Mouse (Mus musculus) fibroblast of lung, adult 2 months (primary cell): Measurements from ENCODE around the gene Rasa2.
A peak's percentile ranks its signal among the peaks of the same experiment; 100 is the strongest.
"Not testable (repeated sequence)": the region's sequence is repeated elsewhere in the genome, so short reads cannot be mapped to it uniquely, and the experiment has no call there.

Experiments used
- DNase-seq: peaks from one replicate; pipeline ENCODE4 v3.0.0-alpha.2; 2011; ENCODE audit warnings: low read depth

Gene Rasa2

DNA sequence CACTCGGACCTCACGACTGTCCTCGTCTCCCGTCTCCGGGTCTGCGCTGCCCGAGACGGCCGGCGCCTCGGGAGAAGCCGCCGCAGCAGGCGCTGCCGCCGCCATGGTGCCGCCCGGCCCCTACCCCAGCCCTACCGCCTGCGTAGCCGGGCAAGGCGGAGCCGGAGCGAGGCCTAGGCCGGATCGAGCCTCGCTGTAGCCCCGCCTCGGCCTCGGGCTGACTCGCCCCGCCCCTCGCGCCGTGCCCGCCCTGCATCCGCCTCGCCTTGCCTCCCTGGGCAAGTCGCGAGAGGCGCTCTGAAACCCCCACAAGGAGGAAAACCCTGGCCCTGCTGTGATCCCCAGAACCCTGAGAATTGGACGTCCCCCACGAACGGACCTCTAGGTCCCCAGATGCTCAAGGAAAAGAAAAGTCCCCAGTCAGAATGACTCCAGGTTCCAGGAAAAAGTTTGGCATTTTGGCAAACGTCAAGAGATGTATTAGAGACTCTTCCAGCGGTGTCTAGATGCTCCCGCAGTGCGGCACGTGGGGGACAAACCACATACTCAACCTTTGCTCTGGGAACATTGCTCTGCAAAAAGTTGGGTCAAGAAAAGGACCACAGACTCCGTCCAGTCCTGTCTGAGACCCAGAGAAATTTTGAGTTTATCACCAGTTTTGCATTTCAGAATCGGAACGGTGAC is at the start of gene Rasa2:
TSS of gene Rasa2 (minus strand) at position 229 of the 684 bp plus-strand sequence.
- DNase-seq: peak; percentile 68

DNA sequence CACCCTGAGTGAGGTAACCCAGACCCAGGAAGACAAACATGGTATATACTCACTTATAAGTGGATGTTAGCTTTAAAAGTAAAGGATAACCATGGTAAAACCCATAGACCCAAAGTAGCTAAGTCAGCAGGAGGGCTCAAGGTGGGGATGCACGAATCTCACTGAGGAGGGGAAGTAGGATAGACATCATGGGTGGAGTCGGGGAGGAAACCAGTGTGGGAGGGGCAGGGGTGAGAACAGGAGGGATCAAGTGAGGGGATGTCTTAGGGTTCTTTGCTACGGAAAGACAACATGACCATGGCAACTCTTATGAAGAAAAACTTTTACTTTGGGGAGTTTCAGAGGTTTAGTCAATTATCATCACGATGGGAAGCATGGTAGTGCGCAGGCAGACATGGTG is 47.2 kb upstream of the Rasa2 start:
- DNase-seq: no peak

DNA sequence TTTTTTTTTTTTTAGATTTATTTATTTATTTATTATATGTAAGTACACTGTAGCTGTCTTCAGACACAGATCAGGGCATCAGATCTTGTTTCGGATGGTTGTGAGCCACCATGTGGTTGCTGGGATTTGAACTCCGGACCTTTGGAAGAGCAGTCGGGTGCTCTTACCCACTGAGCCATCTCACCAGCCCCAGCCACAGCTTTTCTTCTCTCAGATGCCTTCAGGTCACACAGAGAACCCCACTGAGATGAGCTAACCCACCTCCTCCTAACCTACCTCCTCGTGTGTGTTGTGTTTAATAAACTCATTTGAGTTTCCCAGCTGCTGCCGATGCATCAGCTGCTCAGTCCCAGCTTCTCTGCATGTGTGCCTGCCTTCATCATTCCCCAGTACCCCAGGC is 46.3 kb upstream of the Rasa2 start:
- DNase-seq: not testable (repeated sequence)

DNA sequence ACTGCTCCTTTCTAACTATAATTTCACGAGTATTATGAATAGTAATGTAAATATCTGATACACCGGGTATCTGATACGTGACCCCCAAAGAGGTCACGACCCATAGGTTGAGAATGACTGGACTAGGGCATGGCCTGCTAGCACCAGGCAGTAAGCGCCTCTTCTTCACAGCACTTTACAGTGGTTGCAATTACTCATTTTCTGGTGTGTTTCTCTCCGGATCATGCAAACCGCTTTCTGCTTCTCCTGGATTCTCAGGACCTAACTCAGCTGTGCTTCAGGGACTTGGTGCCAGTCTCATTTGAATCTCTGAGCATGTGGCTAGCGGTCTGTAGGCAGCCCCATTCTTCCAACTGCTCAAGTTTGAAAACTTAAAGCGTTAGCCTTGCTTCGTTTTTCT is 45.3 kb upstream of the Rasa2 start:
- DNase-seq: no peak

DNA sequence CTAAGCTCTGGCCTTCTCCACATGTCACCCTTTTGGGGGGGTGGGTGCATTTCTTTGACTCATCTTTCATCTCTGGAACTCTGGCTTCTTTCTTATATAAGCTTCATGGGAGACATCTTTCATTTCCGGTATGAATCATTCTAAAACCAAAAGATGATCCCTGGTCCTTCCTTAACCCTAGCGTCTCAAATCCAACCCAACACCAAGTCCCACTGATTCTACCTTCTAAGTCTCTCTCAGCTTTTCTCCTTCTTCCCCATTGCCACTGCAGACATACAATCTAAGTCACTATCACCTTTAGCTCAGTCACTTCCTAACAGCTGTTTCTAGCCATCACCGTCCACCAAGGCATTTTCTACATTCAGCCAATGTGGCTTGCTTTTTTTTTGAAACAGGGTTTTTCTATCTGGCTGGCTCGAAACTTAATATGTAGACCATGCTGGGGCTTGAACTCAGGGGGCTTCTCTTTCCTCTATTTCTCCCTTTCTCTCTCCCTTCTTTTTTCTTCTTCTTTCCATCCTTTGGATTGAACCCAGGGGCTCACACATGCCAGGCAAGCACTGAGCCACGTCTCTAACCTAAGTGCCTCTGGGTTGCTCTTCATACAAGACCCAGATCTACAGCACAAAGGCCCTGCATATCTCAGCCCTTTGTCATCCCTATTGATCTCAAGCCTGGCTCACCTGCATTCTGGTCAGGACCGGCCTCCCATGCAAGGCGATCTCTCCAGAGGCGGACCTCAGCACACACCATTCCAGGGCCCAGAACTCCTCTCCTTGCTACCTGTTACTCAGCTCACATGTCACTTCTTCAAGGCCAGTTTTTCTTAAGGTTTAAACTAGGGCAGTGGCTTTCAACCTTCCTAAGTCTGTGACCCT is 44.6 kb upstream of the Rasa2 start:
- no peak for DNase-seq

DNA sequence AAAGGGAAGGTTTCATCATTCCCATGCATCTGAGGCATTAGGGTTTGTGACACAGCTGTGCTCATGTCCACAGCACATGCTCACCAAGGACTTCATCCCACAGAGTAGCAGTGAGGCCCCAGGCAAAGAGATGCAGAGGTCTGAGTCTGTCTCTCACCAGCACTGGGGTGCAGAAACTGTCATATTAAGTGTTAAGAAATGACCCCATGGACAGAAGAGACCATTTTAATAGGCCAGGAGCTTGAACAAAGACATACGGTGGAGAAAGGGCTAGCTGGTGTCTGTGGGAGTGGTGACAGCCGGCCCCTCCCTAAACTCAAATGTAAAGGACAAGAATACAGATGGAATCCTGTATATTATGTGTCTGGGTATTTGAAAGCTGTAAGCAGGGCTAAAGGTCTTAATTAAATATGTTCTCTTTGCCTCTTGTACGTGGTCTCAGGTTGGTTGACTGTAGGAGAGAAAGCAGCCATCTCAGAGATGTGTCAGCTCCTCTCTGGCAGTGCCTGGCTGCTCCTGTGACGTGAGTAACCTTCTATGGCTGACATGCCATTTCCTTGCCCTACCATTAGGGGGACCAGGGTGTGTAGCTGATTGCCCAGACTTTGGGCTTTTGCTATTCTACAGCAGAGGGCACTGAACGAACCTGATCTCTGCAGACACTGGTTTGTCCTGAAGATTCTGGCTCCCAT is 43.8 kb upstream of the Rasa2 start:
- DNase-seq: no peak

DNA sequence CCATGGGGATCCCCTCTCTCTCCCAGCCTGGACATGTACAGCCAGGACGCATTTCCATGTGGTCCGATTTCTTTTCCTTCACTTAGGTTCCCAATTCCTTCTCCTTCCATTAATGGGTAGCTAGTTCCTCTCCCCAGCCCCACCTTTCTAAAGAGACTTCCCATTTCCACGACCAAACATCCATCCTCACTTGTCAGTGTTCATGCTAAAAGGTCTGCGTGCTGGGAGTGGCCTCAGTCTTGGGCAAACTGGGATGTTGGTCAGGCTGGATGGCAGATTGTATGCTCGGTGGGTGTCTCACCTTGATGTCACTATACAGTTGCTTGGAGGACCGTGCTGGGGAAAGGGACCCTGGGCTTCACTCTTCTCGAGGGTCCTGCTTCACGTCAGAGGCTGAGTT is 42.9 kb upstream of the Rasa2 start:
- DNase-seq: no peak

DNA sequence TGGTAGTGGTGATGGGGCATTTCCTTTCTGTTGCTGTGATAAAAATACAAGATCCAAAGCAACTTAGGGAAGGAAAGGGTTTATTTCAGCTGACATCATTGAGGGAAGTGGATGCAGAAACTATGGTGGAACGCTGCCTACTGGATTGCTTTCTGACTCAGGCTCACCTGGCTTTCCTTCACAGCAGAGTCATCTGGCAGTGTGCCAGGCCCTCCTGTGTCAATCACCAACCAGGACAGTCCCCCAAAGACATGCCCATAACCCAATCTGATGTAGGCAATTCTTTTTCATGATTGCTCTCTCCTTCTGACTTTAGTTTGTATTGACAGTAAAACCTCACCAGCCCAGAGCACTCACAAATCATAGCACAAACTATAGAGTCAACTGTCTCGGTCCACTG is 41.0 kb upstream of the Rasa2 start:
- DNase-seq: no peak

DNA sequence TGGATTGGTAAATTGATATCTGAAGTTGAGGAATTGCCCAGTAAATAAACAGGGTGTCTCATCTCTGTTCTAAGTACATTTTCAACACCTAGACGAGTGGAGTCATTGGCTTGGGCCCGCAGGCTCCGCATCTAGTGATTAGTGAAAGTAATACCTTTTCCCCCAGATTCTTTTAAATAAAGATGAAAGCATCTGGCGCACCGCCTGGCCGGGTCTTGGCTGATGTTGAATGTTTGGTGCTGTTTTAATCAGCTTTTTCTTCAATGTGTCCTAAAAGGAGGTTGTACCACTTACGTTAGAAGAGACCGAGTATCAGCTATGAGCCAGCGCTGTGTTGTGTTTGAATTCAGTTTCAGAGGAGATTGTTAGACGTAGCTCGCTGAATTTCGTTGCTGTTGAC is 39.8 kb upstream of the Rasa2 start:
- no peak for DNase-seq

DNA sequence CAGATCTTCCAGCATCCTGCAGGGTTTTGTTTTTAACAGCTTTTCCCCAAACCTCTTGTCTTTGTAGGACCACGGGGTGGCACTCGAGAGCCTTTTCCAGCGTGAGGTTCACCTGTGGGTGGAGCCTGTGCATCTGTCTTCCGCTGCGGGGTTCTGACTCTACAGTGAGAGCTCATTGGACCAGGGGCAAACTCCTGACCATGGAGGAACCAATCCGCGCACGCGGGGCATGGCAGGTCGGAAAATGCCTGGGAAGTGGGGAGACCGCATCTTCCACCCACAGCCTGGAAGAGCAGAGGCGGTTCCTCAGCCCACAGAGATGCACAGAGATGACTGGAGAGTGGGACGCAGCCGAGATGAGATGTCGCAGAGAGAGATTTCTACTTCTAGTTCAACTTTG is 38.5 kb upstream of the Rasa2 start:
- DNase-seq: peak; percentile 90

DNA sequence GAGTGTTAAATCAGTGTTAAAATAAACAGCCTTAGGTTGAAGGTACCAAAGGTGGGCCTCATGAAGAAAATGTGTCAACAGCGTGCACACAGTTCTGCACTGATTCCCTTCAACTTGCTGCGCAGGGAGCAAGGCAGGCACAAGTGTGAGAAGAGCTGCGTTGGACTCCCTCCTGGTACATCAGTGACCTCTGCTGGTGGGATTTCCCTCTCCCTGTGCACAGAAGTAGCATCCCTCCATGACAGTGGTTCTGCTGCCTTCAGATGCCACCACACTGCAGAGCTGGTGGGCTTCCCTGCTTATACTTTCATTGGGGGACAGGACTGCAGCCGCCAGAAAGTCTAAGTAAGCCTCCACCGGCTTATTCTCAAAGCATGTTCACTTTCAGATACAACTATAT is 37.2 kb upstream of the Rasa2 start:
- no peak for DNase-seq

DNA sequence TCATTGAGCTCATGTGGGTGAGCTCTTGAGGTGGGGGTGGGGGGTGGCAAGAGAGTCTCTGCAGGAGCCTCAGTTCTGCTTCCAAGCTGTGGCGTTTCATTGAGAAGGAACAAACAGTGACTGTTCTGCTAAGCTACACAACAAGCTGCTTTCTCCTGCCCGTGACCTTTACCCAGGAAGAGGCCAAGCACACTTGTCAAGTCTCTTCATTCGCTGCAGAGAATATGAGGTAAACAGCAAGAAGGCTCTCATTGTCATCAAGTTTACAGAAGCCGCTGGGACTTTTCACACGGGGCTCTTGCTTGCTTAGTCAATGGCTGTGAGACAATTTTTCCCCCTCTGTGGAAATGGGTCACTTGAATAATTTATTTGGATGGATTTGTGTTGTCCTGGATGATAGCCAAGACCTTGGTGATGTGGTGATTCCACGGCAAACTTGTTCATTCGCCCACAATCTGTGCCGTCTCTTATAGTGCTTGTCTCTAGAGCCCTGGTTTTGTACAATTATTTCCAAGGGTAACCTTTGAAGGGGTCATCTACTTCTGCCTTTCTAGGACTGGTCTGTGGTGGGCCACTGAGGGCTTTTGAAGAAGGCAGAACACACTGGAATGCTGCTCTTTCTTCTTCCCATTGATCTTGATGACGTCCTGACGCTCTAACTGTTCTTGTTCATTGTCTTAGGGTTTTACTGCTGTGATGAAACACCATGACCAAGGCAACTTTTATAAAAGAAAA is 29.3 kb upstream of the Rasa2 start:
- no peak for DNase-seq

DNA sequence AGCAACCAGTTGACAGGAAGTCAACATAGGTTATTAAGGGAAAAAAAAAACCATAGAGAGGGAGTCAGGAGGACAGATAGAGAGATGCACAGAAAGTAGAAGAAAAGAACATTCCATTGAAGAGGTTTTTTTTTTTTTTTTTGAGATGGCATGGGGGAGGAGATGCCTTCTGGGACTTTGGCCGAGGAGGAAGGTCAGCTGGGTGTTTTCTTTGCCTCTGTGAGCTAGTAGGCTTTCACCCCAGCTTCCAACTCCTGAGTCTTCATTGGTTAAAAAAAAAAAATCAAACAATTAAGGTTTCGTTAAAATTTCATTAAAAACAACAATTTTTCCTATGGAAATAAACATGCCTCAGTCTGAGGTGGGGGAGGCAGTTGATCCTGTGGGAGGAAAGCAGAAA is 28.4 kb upstream of the Rasa2 start:
- no peak for DNase-seq

DNA sequence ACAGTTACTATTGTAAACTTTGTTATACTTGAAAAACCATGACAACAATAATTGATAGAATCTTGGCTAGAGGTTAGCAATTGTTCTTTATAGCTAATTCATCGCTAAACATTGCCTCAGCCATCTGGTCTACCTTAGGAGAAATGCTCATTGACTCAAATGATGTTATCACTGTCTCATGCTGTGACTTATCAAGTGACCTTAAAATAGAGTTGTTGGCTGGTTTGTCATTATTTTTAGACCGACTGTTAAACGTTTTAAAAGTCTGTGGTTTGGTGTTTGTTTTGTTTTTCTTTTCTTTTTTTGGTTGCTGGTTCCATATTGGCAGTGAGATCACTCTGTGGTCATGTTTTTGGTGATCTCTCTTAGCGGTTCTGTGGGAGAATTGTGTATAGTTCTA is 22.1 kb upstream of the Rasa2 start:
- no peak for DNase-seq

DNA sequence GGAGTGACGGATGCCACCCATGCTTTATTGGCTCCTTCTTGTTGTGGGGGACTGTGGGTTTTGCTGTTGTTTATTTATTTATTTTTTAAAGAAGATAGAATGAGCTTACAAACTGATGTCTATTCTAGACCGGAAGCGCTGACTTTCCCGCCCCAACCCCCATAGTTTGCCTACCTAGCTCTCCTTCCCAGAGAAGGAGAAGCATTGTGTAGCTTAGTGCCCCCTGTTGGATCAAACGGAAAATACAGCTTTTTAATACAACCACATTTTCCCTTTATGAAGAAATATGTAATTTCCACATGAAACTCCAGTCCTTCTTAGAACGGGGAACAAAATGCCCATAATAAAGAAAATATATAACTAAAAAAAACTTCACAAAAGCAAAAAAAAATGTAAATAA is 21.3 kb upstream of the Rasa2 start:
- DNase-seq: no peak

DNA sequence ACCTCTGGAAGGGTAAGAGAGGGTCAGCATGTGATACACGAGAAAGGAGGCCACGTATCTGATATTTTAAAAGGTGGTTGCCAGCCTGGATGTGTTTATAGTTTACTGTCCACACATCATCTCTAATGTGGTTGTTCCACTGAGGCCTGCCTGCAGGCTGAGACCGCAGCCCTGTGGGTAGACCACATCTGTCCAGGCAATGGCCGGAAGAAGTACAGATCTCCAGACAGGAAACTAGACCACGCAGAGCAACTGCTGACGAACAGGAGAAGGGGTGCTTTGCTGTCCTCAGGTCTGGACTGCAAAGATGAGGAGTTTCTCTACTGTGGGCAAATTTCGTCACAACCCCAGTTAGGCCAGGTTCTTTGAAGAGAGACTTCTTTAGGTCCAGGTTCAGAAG is 19.4 kb upstream of the Rasa2 start:
- no peak for DNase-seq

DNA sequence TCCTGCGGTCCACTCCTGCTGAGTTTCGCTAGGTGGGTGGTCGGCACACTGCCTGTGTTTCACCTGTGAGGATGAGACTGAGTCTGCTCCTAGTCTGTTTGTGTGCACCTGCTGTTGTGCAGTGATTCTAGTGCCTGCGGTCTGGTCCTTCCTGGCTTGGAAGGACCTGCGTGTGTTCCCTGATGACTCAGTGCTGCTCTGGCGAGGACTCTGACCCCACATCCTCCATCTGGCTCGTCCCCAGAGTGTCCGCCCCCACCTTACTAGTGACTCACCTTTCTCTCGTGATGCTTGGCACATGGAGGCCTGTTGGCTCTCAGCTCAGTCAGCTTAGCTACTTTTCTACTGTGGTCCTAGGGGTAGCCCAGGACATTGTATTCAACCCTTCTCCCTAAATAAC is 18.5 kb upstream of the Rasa2 start:
- DNase-seq: peak; percentile 82

DNA sequence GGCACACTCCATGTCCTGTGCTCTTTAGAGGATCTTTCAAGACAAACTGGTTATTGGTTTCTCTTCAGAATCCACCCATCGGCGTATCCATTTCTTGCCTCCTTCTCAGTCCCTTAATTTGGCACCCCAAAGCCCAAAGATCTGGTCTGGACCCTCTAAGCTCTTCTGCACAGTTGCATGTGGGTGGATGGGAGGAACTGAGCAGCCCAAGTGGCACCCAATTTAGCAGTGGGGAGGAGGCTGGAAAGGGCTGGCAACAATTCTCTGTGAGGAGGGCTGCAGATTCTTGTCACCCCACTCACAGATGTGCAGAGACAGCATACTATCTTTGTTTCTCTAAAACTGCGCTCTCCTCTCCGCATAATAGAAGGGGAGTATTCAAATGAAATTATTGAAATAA is 17.9 kb upstream of the Rasa2 start:
- no peak for DNase-seq

DNA sequence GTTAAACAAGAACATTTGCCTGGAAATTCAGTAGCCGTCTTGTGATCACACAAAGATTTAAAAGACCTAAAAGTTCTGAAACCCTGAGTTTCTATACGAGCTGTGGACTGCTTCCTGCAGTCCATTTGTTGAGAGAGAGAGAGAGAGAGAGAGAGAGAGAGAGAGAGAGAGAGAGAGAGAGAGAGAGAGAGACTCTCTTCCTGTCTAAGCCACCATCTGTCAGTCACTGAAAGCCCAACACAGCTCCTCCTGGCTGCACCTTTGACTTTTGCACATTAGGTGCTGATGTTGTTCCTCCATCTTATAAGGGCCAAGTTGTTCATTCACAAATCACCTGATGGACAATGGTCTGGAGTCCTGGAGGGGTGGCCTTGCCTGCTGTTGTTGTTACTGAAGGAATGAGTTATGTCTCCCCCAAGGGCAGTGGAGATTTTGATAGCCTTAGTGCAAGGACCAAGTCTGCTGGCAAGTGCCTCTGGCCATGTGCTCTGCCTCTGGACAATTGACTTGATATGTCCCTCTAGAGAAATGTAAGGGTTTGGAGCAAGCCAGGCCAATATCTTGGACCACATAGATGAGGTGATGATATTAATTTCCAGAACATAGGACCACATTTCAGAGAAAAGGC is 15.4 kb upstream of the Rasa2 start:
- DNase-seq: no peak

DNA sequence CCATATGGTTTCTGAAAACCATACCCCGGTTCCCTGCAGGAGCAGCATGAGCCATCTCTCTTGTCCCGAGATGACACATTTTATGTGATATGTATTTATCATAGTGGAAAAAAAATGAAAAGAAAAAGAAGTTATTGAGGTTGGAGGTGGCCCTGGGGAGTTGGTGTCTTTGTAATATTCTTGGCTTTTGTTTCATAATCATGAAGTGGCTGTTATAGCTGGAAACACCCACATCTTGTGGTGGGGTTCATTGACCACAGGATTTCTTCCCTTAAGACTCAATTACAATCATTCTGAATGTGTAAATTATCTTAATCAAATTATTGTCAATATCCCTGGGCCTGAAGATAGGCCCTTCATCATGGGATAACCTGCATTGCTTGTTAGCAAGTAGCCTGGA is 13.4 kb upstream of the Rasa2 start:
- no peak for DNase-seq

DNA sequence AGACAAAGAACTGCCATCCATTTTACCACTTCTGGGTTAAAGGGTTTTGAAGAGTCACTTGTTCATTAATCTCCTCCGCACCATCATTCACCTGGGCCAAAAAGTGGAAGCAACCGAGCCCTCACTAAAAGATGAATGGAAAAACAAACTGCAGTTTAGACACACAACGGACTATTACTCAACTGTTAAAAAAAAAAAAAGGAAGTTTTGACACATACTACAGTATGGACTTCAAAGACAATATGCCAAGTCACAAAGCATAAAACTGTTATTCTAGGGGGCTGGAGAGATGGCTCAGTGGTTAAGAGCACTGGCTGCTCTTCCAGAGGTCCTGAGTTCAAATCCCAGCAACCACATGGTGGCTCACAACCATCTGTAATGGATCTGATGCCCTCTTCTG is 12.6 kb upstream of the Rasa2 start:
- not testable (repeated sequence) for DNase-seq

DNA sequence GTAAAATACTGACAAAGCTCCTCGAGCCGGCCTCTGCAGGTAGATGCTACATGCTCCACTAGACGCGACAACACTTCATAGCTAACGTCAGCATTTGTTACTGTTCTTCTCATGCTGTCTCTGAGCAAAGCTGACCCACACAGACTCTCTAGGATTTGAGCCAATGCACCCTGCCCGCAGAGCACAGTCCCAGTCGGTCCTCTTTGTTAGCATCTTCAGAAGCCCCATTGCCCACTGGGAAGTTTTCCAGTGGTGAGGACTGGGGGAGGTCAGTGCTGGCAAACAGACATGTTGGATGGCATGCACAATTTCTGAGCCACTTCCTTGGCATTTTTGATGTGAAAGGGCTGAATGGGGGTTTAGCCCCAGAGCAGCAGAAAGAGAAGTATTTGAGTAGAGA is 8.0 kb upstream of the Rasa2 start:
- no peak for DNase-seq
